Mouse (Mus musculus): ENCODE data around the gene Ugt1a5. TPM values are rescaled to one million over a fixed set of nuclear protein-coding genes. Genes with fewer than 3 reads are reported as not detected.

Ugt1a5 gene
- polyA plus RNA-seq, 1 experiment from 2014 or later = not detected

- Histone ChIP-seq H3K4me2 (no peak overlapping the region), H3K4me1 (no peaks in the 10 kb centered on the region), H3K9me3 (peaks cover 34% of the 10 kb centered on the region), H3K27ac (no peak overlapping the region), H3K9ac (no peak overlapping the region), H3K36me3 (replicated peaks) (peaks cover 82% of the 10 kb centered on the region), H3K27me3 (no peaks in the 10 kb centered on the region), H3K4me3 (replicated peaks) (no peak overlapping the region)
- ATAC-seq (ENCODE audit: low FRiP score) = no peak
- 86% methylated on average over 4 of the region's 4 CpGs for WGBS
Observed at GRCm38 (mm10) chr1:88262255-88262654, 96.4 kb downstream of the Ugt1a5 start.

GRCm38 (mm10) chr1:88262961-88263360 lies 97.1 kb downstream of the Ugt1a5 start:
- H3K4me3 ChIP-seq (replicated peaks) = no peak overlapping the region
- peaks cover 27% of the 10 kb centered on the region for H3K9me3 ChIP-seq
- 78% methylated on average over 6 of the region's 6 CpGs for WGBS
- no peaks in the 10 kb centered on the region for H3K4me1 ChIP-seq
- no peaks in the 10 kb centered on the region for H3K27me3 ChIP-seq
- H3K4me2 ChIP-seq = no peak overlapping the region
- H3K36me3 ChIP-seq (replicated peaks) = peaks cover 89% of the 10 kb centered on the region
- H3K27ac ChIP-seq = no peak overlapping the region
- H3K9ac ChIP-seq = no peak overlapping the region
- ATAC-seq (ENCODE audit: low FRiP score) = no peak

GRCm38 (mm10) chr1:88263778-88264177 lies 98.0 kb downstream of the Ugt1a5 start:
- ATAC-seq (ENCODE audit: low FRiP score) = no peak
- Histone ChIP-seq H3K4me3 (replicated peaks) (no peak overlapping the region), H3K36me3 (replicated peaks) (peaks cover 97% of the 10 kb centered on the region), H3K9me3 (peaks cover 22% of the 10 kb centered on the region; the same call in 1 of the 2 replicates), H3K4me2 (no peak overlapping the region), H3K9ac (no peak overlapping the region), H3K4me1 (no peaks in the 10 kb centered on the region), H3K27ac (no peak overlapping the region), H3K27me3 (no peaks in the 10 kb centered on the region)
- 91% methylated on average over 5 of the region's 5 CpGs for WGBS

- no peaks in the 10 kb centered on the region for H3K27me3 ChIP-seq
- peaks cover 20% of the 10 kb centered on the region; the same call in 1 of the 2 replicates for H3K9me3 ChIP-seq
- no peak overlapping the region for H3K27ac ChIP-seq
- H3K4me2 ChIP-seq = no peak overlapping the region
- WGBS = 89% methylated on average over 7 of the region's 7 CpGs
- H3K4me1 ChIP-seq = no peaks in the 10 kb centered on the region
- no peak overlapping the region for H3K9ac ChIP-seq
- peaks cover 100% of the 10 kb centered on the region for H3K36me3 ChIP-seq (replicated peaks)
- no peak overlapping the region for H3K4me3 ChIP-seq (replicated peaks)
- ATAC-seq (ENCODE audit: low FRiP score) = no peak
Observed at GRCm38 (mm10) chr1:88264237-88264868, 98.5 kb downstream of the Ugt1a5 start.

- H3K4me3 ChIP-seq (replicated peaks) = no peak overlapping the region
- 77% methylated on average over 4 of the region's 4 CpGs for WGBS
- H3K9ac ChIP-seq = no peak overlapping the region
- peaks cover 100% of the 10 kb centered on the region for H3K36me3 ChIP-seq (replicated peaks)
- peaks cover 15% of the 10 kb centered on the region; the same call in 1 of the 2 replicates for H3K9me3 ChIP-seq
- ATAC-seq (ENCODE audit: low FRiP score) = no peak
- no peak overlapping the region for H3K27ac ChIP-seq
- H3K27me3 ChIP-seq = no peaks in the 10 kb centered on the region
- no peaks in the 10 kb centered on the region for H3K4me1 ChIP-seq
- H3K4me2 ChIP-seq = no peak overlapping the region
Observed at GRCm38 (mm10) chr1:88264869-88265240, 99.0 kb downstream of the Ugt1a5 start.

GRCm38 (mm10) chr1:88266123-88266522 lies 100.3 kb downstream of the Ugt1a5 start:
- Histone ChIP-seq H3K27ac (no peak overlapping the region), H3K4me2 (no peak overlapping the region), H3K4me1 (no peaks in the 10 kb centered on the region), H3K9me3 (0 out of 2 replicates have a peak, but pooled peaks cover 10% of the 10 kb centered on the region), H3K4me3 (replicated peaks) (no peak overlapping the region), H3K36me3 (replicated peaks) (peaks cover 91% of the 10 kb centered on the region), H3K27me3 (no peaks in the 10 kb centered on the region), H3K9ac (no peak overlapping the region)
- WGBS = 89% methylated on average over 13 of the region's 13 CpGs
- ATAC-seq (ENCODE audit: low FRiP score) = no peak

- Histone ChIP-seq H3K4me1 (no peaks in the 10 kb centered on the region), H3K9me3 (0 out of 2 replicates have a peak, but pooled peaks cover 5% of the 10 kb centered on the region), H3K4me3 (replicated peaks) (no peak overlapping the region), H3K27me3 (no peaks in the 10 kb centered on the region), H3K36me3 (replicated peaks) (peaks cover 91% of the 10 kb centered on the region), H3K9ac (no peak overlapping the region), H3K4me2 (no peak overlapping the region), H3K27ac (no peak overlapping the region)
- 94% methylated on average over 6 of the region's 6 CpGs for WGBS
- peak; percentile 18; the same call in 1 of the 2 replicates for ATAC-seq (ENCODE audit: low FRiP score)
Observed at GRCm38 (mm10) chr1:88267489-88267888, 101.7 kb downstream of the Ugt1a5 start.

- Histone ChIP-seq H3K9me3 (0 out of 2 replicates have a peak, but pooled peaks cover 5% of the 10 kb centered on the region), H3K4me2 (no peak overlapping the region), H3K4me3 (replicated peaks) (no peak overlapping the region), H3K9ac (no peak overlapping the region), H3K27me3 (no peaks in the 10 kb centered on the region), H3K27ac (no peak overlapping the region), H3K36me3 (replicated peaks) (peaks cover 90% of the 10 kb centered on the region), H3K4me1 (no peaks in the 10 kb centered on the region)
- WGBS = 85% methylated on average over 6 of the region's 6 CpGs
- no peak for ATAC-seq (ENCODE audit: low FRiP score)
Observed at GRCm38 (mm10) chr1:88268070-88268469, 102.3 kb downstream of the Ugt1a5 start.

Other genes with a start within 250 kb of the Ugt1a5 start
- gene Usp40, start 157.5 kb upstream of the Ugt1a5 start, polyA plus RNA-seq (2016; fragmentation: Nextera tagmentation; extraction: Ambion mirVana) = 39.8 and 40.1 TPM in 2 replicates
- not detected in 2 replicates for gene Ugt1a10, start 110.6 kb upstream of the Ugt1a5 start, polyA plus RNA-seq (2016; fragmentation: Nextera tagmentation; extraction: Ambion mirVana)
- gene Ugt1a9, start 95.2 kb upstream of the Ugt1a5 start, polyA plus RNA-seq (2016; fragmentation: Nextera tagmentation; extraction: Ambion mirVana) = not detected in 2 replicates
- not detected in 2 replicates for gene Ugt1a8, start 78.2 kb upstream of the Ugt1a5 start, polyA plus RNA-seq (2016; fragmentation: Nextera tagmentation; extraction: Ambion mirVana)
- gene Ugt1a7c, start 71.0 kb upstream of the Ugt1a5 start, polyA plus RNA-seq (2016; fragmentation: Nextera tagmentation; extraction: Ambion mirVana) = 0.55 and 0.70 TPM in 2 replicates
- 0.19 TPM in 1 of 2 replicates, not detected in the other for gene Ugt1a6b, start 62.8 kb upstream of the Ugt1a5 start, polyA plus RNA-seq (2016; fragmentation: Nextera tagmentation; extraction: Ambion mirVana)
- gene Ugt1a6a, start 31.2 kb upstream of the Ugt1a5 start, polyA plus RNA-seq (2016; fragmentation: Nextera tagmentation; extraction: Ambion mirVana) = 0.44 and 0.93 TPM in 2 replicates
- gene Ugt1a2, start 34.6 kb downstream of the Ugt1a5 start, polyA plus RNA-seq (2016; fragmentation: Nextera tagmentation; extraction: Ambion mirVana) = not detected in 2 replicates
- gene Dnajb3, start 39.8 kb downstream of the Ugt1a5 start, polyA plus RNA-seq (2016; fragmentation: Nextera tagmentation; extraction: Ambion mirVana) = 12.6 and 14.4 TPM in 2 replicates
- not detected in 2 replicates for gene Ugt1a1, start 45.9 kb downstream of the Ugt1a5 start, polyA plus RNA-seq (2016; fragmentation: Nextera tagmentation; extraction: Ambion mirVana)
- 1.4 and 1.7 TPM in 2 replicates for gene Mroh2a, start 61.0 kb downstream of the Ugt1a5 start, polyA plus RNA-seq (2016; fragmentation: Nextera tagmentation; extraction: Ambion mirVana)
- 209 and 210 TPM in 2 replicates for gene Hjurp, start 111.6 kb downstream of the Ugt1a5 start, polyA plus RNA-seq (2016; fragmentation: Nextera tagmentation; extraction: Ambion mirVana)
- gene Trpm8, start 111.6 kb downstream of the Ugt1a5 start, polyA plus RNA-seq (2016; fragmentation: Nextera tagmentation; extraction: Ambion mirVana) = not detected in 2 replicates
- gene Spp2, start 240.9 kb downstream of the Ugt1a5 start, polyA plus RNA-seq (2016; fragmentation: Nextera tagmentation; extraction: Ambion mirVana) = not detected in 2 replicates